Mouse (Mus musculus) ES-Bruce4 (cell line): Measurements from ENCODE around the gene Olfr402. TPM values are rescaled to one million over a fixed set of nuclear protein-coding genes. Genes with fewer than 3 reads are reported as not detected.
"Not testable (repeated sequence)": the region's sequence is repeated elsewhere in the genome, so short reads cannot be mapped to it uniquely, and the experiment has no call there.

Experiments used
- H3K27ac ChIP-seq: 2 replicates; pipeline ENCODE4 v1.5.1; 2012; ENCODE audit warnings: low read length, inconsistent platforms; ENCODE audit not compliant: insufficient read depth
- H3K27me3 ChIP-seq: 2 replicates; pipeline ENCODE4 v1.6.1; 2012; ENCODE audit warnings: mild to moderate bottlenecking, low read length, inconsistent platforms; ENCODE audit not compliant: control insufficient read depth, poor library complexity, insufficient read depth, severe bottlenecking
- H3K36me3 ChIP-seq: 2 replicates; pipeline ENCODE4 v1.6.1; 2012; ENCODE audit warnings: inconsistent platforms, mild to moderate bottlenecking, low read length, moderate library complexity; ENCODE audit not compliant: control insufficient read depth, poor library complexity, insufficient read depth, severe bottlenecking
- H3K4me1 ChIP-seq: one replicate; pipeline ENCODE4 v1.8.1; 2011; ENCODE audit warnings: low read length; ENCODE audit not compliant: control insufficient read depth, insufficient read depth
- H3K4me3 ChIP-seq: 2 replicates; pipeline ENCODE4 v1.5.1; 2011; ENCODE audit warnings: low read depth, mild to moderate bottlenecking, low read length
- H3K9ac ChIP-seq: 2 replicates; pipeline ENCODE4 v1.6.1; 2012; ENCODE audit warnings: low read depth, mild to moderate bottlenecking, inconsistent platforms; ENCODE audit not compliant: poor library complexity, severe bottlenecking
- H3K9me3 ChIP-seq: replicated peaks from 2 replicates; pipeline ENCODE4 v1.6.1; 2012; ENCODE audit warnings: mild to moderate bottlenecking, low read length, inconsistent platforms; ENCODE audit not compliant: control insufficient read depth, poor library complexity, insufficient read depth, severe bottlenecking
- CTCF ChIP-seq: IDR thresholded peaks from one replicate; pipeline ENCODE4 v1.8.1; 2011; ENCODE audit warnings: low read depth, low read length
- EP300 ChIP-seq: IDR thresholded peaks from 2 replicates; pipeline ENCODE4 v1.6.1; 2011; ENCODE audit warnings: low read depth, low read length; ENCODE audit not compliant: insufficient read depth
- POLR2A ChIP-seq: IDR thresholded peaks from one replicate; pipeline ENCODE4 v1.8.1; 2011; ENCODE audit warnings: low read length; ENCODE audit not compliant: insufficient read depth
- polyA plus RNA-seq: library from polyadenylated mRNA; stranded (reverse); fragments of >200 nt; gene quantifications from 2 replicates; pipeline ENCODE4 v1.2.4, GENCODE M21; 2011; ENCODE audit warnings: low read depth; ENCODE audit not compliant: missing spikeins, insufficient read depth, insufficient read length

Gene Olfr402
- not detected in 2 replicates for polyA plus RNA-seq

GRCm38 (mm10) chr11:74153229-74153628, at the start of gene Olfr402:
TSS of gene Olfr402 (plus strand) at chr11:74153529.
- Histone ChIP-seq H3K4me1 (no peaks in the 10 kb centered on the region), H3K9me3 (no peaks in the 10 kb centered on the region), H3K36me3 (no peaks in the 10 kb centered on the region), H3K27ac (no peak within 1 kb of the TSS), H3K4me3 (no peak within 1 kb of the TSS), H3K27me3 (no peaks in the 10 kb centered on the region; the same call in 1 of the 2 replicates), H3K9ac (no peak within 1 kb of the TSS)
- TF ChIP-seq EP300 (no peak), POLR2A (no peak), CTCF (no peak)

- Histone ChIP-seq H3K9ac (no peak overlapping the region), H3K9me3 (peaks cover 11% of the 10 kb centered on the region), H3K4me1 (no peaks in the 10 kb centered on the region), H3K27ac (no peak overlapping the region), H3K4me3 (no peak overlapping the region), H3K36me3 (no peaks in the 10 kb centered on the region), H3K27me3 (no peaks in the 10 kb centered on the region)
- TF ChIP-seq POLR2A: no peak
- TF ChIP-seq CTCF: no peak
- TF ChIP-seq EP300: no peak
Measured at GRCm38 (mm10) chr11:74105066-74105465, 48.3 kb upstream of the Olfr402 start.

GRCm38 (mm10) chr11:74113412-74113811, 39.9 kb upstream of the Olfr402 start, which contains the start of gene Olfr401:
TSS of gene Olfr401 (plus strand) at chr11:74113712.
- no peak within 1 kb of the TSS for H3K9ac ChIP-seq
- H3K4me3 ChIP-seq: no peak within 1 kb of the TSS
- no peaks in the 10 kb centered on the region for H3K4me1 ChIP-seq
- H3K36me3 ChIP-seq: no peaks in the 10 kb centered on the region
- TF ChIP-seq EP300 (no peak), CTCF (no peak), POLR2A (no peak)
- peaks cover 22% of the 10 kb centered on the region for H3K9me3 ChIP-seq
- H3K27me3 ChIP-seq: no peaks in the 10 kb centered on the region
- H3K27ac ChIP-seq: no peak within 1 kb of the TSS

GRCm38 (mm10) chr11:74140001-74140400, 13.3 kb upstream of the Olfr402 start:
- H3K9ac ChIP-seq, H3K4me3 ChIP-seq, H3K4me1 ChIP-seq, H3K36me3 ChIP-seq, H3K27me3 ChIP-seq, H3K27ac ChIP-seq: not testable (repeated sequence)
- H3K9me3 ChIP-seq: peaks cover 64% of the 10 kb centered on the region

GRCm38 (mm10) chr11:74145866-74146265, 7.5 kb upstream of the Olfr402 start:
- H3K9me3 ChIP-seq: peaks cover 20% of the 10 kb centered on the region
- TF ChIP-seq CTCF: no peak
- H3K27me3 ChIP-seq: no peaks in the 10 kb centered on the region
- no peak overlapping the region for H3K4me3 ChIP-seq
- H3K9ac ChIP-seq: no peak overlapping the region
- no peaks in the 10 kb centered on the region for H3K36me3 ChIP-seq
- H3K27ac ChIP-seq: no peak overlapping the region
- no peaks in the 10 kb centered on the region for H3K4me1 ChIP-seq

GRCm38 (mm10) chr11:74168771-74169170, 15.4 kb downstream of the Olfr402 start:
- Histone ChIP-seq H3K36me3 (no peaks in the 10 kb centered on the region), H3K9me3 (no peaks in the 10 kb centered on the region), H3K9ac (no peak overlapping the region), H3K27ac (no peak overlapping the region), H3K27me3 (no peaks in the 10 kb centered on the region), H3K4me1 (no peaks in the 10 kb centered on the region), H3K4me3 (no peak overlapping the region)
- TF ChIP-seq CTCF: no peak

- Histone ChIP-seq H3K27ac (no peak overlapping the region), H3K36me3 (no peaks in the 10 kb centered on the region), H3K4me3 (no peak overlapping the region), H3K9ac (no peak overlapping the region), H3K27me3 (no peaks in the 10 kb centered on the region), H3K4me1 (no peaks in the 10 kb centered on the region), H3K9me3 (no peaks in the 10 kb centered on the region)
- TF ChIP-seq CTCF: no peak
- no peak for TF ChIP-seq POLR2A
- no peak for TF ChIP-seq EP300
Measured at GRCm38 (mm10) chr11:74183168-74183567, 29.8 kb downstream of the Olfr402 start.
